Mouse (Mus musculus): ENCODE measurements at regions not wholly inside any gene's neighbourhood (a gene's known extent, or its start where the extent isn't known, plus 50 kb on each side); places are given as distances from the start of the nearest gene placed in this dataset.

DNA sequence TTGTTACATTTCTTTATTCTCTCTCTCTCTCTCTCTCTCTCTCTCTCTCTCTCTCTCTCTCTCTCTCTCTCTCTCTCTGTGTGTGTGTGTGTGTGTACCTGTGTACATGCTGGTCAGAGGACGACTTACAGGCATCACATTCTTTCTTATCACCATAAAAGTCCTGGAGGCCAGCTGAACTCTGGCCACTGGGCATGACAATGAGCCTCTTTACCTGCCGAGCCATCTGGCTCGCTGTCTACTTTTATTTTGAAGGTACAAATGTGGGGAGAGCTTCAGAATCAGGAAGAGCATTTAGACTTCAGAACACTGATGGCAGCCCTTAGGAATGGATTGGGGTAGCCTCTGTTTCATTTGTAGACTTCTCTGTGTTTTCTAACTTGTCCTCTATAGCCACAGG lies 171.0 kb downstream of the Zfp36l1 start:
- DNase-seq: no peak

DNA sequence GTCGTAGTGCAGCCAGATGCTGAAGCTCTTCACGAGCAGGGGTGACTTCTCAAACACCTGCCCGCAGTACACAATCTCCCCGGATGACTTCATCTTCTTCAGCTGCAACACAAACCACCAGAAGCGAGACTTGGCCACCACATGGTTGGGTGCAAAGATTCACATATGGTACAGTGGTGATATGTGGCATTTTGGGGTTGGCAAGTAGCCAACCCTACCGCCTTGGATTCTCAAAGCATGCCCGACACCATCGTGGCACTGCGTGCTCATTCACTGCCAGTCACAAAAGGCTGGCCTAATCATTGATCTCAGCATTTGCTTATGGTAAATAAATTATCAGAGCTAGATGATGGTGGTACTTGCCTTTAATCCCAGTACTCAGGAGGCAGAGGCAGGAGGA lies 173.4 kb downstream of the Zfp36l1 start:
- DNase-seq: no peak

DNA sequence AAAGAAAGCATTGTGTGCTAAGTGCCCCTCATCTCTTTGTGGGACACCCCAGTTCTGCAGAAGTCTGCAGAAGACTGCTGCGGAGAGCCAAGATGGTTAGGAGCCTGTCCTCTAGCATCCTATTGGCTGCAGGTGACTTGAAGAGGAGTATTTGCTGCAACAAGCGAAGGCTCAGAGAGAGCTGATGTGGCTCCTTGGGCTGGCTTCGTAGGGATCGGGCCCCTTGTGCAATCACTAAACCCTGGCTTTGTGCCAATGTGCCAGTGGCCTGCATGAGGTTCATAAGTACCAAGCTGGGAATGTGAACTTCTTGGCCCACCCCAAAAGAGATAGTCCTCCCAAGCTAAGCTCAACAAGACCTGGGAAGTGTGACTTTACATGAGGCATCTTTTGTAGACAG lies 174.9 kb downstream of the Zfp36l1 start:
- DNase-seq: no peak

DNA sequence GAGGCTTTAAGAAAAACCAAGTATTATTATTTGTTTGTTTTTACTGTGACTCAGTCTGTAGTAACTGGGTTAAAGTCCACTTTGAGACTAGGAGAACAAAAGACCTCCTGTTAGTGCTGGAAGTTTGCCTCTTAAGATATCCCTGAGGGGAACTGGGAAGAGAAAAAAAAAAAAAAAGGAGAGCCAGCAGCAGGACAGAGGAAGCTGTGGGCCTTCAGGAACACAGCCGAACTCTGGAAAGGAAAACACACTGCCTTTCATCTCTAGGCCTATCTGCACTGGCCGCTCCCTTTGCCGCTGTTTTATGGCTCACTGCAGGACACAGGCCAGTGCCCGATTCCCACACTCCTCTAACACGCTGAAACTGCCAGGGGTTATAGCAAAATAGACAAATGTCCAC lies 176.1 kb downstream of the Zfp36l1 start:
- no peak for DNase-seq

DNA sequence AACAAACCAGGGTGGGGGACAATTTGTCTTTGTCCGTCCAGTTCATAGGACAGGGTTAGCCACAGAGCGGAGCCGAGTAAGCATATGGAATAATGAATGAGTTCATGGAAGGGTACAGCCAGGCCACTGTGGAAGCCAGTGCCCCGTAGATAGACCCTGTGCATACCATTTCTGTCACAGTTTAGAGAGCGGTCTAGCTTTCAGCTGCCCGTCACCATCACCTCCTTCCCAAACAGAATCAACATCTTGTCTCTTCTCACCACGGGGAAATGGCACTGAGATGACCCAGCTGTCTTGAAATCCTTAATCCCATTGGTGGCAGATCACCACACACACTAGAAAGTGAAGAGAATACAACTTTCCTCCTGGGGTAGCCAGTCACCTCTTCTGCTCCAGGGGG lies 178.7 kb downstream of the Zfp36l1 start:
- DNase-seq: no peak

DNA sequence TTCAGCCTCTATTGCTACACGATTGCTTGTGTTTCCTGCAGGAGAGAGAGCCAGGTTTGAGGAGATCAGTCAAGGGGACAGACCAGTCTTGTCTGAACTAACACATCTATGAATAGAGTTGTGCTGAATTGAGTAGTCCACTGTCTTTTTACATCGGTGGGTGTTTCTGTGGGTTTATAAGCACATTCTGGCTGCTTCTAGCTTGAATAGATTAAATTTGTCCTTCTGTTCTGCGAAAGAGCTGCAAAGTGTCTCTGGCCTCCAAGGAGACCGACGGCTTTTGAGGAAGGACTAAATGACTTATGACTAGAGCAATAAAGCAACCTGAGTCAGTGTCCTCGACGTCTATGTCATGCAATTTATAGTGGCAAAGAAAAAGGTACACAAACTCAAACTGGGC lies 179.9 kb downstream of the Zfp36l1 start:
- DNase-seq: no peak

DNA sequence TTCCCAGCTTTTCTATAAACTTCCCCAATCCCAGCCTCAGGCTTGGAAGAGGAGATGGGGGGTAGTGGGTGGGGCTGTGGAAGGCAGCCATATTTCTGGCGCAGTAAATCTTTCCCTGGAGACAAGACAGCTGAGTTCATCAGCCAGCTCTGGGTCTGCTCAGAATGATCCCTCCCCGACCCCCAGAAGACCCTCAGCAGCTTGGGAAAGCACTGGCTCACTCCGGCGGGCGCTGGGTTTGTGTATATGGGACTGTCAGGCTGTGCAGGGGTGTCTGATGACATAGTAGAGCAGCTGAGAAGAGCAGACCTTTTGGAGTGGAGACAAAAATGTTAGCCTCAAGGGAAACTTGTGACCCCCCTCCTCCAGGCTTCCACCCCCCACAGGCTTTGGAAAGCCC lies 181.4 kb downstream of the Zfp36l1 start:
- DNase-seq: peak; percentile 51

DNA sequence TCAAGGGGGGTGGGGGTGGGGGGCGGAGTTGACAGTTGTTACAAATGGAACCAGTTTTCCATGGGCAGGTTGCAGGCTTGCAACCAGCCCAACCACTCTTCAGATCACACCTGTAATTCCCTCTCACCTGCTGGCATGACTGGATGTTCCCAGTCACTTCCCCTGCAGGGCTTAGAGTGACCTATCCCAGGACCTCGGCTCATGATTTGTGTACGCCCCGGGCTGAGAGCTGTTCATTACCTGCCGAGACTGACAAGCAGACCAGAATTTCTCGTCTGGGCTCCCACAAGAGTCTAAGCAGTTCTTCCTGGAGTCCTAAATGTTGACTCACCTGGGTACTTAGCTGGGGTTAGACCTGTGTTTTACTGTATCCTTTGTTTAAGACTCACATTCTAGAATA lies 183.0 kb downstream of the Zfp36l1 start:
- no peak for DNase-seq

DNA sequence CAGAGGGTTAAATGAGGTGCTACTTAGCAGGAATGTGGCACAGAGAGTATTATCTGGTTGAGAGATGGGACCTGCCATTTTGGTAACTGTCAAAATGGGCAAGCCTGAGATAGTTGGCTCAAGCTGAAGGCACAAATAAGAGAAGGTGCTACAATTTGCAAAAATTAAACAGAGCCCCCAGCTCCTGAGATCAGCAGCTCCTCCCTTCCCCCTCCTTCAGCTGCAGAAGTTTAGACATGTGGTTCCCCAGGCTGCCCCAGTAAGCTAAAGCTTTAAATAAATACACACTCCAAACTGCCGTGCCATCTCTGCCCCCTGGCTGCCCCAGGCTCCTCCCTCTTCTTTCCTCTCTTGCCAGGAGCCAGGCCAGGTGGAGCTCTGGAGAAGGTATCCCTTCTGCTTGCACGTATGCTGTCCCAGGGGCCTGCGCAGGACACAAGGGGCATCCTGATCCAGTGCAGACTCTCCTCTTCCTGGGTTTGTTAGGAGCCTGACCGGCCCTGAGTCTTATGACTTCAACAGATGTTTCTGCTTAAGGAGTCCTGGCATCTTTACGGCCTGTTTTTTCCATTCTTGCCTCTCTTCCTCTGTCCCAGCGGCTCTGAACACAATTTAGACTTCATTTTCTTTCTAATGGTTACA lies 184.0 kb downstream of the Zfp36l1 start:
- DNase-seq: no peak

DNA sequence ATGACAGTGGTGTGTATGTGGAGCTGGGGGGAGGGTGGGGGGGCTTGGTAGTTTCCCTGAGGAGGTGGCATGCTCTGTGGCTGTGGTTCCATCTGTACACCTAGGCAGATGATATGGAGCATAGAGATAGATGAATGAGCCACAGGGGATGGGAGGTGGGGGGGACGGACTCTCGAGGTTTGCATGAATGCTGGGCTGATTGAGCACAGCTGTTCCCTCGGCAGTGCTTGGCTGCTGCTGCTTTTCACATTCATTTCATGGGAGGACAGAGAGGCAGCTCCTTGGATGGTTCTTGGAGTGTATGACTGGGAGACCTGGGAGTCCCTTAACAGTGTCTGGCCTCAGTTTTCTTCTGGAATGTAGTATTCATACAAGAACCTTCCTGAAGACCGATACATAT lies 184.5 kb downstream of the Zfp36l1 start:
- DNase-seq: no peak

DNA sequence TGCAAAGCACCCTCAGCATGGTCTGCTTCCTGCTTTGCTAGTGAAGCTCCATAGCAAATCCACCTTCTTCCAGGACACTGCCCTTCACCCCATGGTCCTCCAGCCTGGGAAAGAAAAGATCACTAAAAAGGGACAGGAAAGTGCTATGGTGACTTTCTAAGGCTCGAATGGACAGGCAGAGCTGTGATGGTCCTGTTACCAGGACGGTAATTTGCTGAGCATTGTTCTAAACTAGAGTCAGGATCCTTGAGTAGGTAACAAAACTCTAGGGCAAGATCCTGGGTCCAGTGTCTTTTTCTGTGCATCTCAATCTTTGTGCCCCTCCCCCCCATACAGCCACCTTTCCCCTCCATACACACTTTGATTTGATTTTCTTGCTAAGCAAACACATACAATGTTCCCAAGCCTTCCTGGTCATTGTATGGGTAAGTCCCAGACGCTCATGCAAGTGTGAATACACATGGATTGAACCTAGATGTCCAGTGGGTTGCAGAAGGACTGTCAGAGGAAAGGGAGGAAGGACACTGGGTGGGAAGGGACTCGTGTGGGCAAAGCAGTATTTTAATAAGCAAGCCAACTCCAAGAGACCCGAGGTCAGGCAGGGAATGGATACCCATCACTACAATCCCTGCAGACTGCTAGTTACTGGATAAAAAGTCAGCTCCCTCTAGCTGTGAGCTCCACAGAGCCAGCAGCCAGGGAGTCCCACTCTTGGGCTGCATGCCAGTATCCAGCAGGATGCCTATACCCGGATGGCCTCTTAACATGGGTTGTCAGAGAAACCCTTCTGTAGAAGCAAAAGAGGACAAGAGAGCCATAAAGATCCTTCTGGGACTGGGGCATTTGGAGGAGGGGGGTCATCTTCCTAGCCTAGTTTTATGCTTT lies 186.9 kb downstream of the Zfp36l1 start:
- DNase-seq: peak; percentile 28

DNA sequence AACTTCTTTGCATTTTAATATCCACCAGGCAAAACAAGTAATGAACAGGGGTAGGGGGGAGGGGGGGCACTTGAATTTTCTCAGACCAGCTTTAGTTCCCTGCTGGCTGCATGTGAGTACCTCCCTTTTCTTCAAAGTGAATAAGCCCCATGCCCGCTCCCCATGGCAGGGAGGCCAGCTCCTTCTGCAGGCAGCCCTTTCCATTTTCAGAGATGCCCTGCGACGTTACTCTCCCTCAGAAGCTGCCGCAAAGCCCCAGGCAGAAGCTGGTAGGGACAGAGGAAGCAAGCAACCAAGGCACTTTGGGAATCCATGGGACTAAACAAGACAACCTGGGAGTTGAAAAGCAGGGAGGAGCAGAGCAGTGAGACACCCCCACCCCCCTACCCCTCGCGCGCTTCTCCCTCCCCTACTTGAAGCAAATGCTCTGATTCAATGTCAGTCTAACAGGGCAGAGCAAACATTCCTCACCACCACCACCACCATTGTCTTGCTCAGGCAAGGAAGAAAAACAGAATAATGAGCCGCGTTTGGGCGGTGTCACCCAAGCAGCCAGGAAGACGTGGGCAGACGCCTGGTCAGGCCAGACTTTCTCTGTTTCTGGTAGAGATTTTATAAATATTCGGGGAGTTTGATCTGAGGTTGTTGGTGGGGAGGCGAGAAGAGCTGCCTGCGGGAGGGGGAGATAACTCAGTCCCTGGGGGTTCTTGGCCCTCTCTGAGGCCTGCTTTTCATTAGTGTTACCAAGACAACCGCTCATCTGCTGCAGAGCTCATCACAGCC lies 187.7 kb downstream of the Zfp36l1 start:
- peak; percentile 30 for DNase-seq

DNA sequence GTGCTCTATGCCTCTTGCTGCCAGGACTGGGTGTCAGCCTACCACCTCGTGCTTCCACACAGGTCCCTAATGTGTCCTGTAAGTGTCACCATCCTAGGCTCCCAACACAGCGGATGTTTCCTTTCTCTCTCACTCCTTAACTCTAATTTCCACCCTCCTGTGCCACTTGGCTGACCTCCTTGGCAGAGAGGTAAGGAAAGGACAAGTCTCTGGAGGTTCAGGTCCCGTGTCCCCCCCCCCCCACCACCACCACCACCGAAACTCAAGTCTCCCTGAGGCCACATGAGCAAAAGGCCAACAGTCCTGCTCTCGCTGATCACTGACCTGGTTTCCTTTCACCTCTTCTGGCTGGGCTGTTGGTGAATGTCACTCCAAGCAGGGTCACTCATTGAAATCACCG lies 189.0 kb downstream of the Zfp36l1 start:
- no peak for DNase-seq

DNA sequence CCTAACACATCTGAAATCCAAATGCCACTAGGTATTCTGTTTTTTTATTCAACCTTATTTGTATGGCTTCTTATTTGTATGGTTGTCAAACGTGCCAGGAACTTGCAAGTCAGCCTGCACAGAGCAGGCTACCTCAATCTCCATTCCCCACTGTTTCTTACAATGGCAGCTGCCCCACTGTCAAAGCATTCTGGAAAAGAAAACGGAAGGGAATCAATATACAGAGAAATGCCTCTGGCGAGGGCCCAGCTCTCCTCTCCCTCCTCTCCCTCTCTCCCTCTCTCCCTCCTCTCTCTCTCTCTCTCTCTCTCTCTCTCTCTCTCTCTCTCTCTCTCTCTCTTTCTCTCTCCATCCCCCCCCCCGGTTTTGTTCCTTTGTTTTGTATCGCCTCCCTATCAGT lies 191.0 kb downstream of the Zfp36l1 start:
- no peak for DNase-seq

DNA sequence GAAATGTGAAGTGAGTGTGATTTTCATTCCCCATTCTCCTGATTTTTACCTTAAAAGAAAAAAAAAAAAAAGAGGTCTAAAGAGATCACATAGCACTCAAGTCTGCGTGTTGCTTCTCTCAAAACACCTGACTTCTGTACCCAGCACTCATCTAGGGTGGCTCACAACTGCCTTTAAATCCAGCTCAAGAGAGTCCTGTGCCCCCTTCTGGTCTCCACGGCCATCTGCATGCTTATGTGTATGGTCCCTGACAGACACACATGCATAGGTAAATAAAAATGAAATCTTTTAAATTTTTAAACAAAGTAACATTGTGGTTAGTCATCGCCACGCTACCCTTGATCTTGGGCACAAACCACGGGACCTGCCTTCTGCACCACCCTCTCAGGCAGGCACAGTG lies 193.8 kb downstream of the Zfp36l1 start:
- no peak for DNase-seq

DNA sequence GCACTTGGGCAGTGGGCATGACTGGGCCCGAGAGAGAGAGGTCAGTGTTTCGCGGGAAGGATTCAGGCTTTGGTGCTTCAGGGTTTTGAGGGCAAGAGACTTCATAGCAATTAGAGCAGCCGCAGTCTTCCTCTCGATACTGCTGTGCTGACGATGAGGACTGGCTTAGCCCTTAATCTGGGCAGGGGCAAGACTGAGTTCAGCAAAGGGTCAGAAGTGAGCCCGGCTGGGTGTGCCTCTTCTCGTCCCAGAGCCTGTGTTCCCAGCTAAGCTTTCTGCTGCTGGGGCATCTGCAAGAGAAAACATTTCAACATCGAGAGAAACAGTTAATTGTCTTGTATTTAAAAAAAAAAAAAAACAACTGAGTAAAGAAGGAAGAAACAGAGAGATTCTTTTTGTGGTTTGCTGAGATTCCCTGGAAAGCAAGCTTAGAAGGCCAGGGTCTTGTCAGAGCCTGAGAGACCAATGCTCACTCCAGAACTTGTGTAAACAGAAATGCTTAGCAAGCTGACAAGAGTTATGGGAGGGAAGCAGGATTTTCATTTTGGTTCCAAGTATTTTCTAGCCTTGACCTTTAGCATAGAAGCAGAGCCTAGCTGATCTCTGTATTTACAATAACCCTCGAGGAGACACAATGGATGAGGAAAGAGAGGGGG lies 195.1 kb downstream of the Zfp36l1 start:
- no peak for DNase-seq

DNA sequence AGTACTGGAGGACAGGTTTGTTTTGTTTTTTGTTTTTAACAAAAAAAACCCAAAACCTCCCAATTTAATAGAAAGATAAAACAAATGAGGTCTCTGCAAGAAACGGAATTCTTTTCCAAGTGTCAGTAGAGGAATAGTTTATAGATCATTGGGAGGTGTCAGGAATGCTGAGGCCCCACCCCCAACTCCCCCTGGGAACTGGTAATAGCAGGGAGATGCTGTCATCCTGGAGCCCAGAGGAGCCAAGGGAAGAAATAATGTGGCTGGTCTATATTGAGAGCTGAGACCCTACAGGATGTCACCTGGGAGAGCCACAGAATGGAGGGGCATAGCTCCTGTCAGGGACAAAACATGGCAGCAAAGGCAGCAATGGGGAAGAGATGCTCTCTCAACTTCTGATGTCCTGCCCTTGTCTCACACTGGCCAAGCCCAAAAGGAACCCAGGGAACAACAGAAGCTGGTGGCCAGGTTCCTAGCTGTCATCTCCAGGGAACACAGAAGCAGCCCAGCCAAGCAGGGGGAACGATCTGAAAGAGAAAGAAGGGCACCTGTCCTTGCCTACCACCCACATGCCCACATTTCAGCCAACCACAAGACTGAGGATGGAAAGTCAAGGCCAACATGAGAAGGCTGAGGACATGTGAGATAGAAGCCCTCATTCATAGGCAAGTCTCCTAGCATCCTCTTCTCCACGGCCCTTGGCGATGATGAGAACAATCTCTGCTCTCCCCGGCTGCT lies 195.7 kb downstream of the Zfp36l1 start:
- no peak for DNase-seq

DNA sequence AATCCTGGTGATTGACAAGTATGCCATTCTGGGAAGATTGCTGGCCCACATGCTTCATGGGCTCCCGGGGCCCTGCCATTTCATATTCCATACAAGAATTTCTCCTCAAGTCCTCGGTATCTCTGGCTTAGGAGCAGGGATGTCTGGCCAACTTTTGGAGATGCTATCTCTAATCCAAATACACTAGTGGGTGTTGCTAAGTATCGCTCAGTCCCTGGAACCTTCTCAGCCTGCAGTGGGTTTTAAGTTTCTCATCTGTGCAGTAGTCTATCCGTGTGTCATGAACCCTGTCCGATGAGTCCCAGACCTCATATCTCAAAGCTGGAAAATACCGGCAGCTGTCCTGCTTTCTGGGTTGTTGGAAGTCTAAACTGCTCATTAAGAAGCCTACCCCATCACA lies 198.9 kb downstream of the Zfp36l1 start:
- no peak for DNase-seq

DNA sequence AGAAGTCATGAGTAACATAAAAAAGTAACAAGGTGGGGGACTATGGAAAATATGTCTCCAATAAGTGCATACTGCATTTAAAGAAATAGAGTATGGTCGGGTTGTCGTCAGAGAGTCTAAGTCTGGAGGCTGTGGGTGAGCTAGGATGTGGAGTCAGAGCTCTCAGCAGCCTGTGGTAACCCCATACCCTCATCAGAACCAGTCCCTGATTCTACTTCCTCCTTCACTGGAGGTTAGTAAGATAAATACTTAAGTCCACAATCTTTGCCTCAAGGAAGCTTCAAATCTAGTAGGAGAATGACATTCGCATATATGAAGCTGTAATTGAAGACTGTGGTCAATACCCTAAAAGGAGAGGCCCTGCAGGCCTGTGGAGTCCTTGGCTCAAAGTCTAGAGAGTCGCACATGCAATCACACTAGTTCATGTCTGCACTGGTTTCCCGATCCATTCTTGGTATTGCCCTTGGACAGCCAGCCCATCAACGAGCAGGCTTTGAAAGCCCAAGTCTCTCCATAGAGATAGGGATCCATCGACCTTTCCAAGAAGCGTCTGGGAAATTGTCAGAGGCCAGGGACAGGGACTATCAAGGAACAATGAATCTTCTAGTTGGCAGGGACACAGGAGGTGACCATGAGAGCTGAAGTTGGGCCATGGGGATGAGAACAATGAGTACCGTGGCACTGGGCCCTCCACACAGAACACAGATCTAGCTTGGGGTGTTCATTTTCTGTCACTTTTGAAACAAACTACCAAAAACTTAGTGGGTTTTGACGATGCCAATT lies 200.3 kb downstream of the Zfp36l1 start:
- DNase-seq: no peak

DNA sequence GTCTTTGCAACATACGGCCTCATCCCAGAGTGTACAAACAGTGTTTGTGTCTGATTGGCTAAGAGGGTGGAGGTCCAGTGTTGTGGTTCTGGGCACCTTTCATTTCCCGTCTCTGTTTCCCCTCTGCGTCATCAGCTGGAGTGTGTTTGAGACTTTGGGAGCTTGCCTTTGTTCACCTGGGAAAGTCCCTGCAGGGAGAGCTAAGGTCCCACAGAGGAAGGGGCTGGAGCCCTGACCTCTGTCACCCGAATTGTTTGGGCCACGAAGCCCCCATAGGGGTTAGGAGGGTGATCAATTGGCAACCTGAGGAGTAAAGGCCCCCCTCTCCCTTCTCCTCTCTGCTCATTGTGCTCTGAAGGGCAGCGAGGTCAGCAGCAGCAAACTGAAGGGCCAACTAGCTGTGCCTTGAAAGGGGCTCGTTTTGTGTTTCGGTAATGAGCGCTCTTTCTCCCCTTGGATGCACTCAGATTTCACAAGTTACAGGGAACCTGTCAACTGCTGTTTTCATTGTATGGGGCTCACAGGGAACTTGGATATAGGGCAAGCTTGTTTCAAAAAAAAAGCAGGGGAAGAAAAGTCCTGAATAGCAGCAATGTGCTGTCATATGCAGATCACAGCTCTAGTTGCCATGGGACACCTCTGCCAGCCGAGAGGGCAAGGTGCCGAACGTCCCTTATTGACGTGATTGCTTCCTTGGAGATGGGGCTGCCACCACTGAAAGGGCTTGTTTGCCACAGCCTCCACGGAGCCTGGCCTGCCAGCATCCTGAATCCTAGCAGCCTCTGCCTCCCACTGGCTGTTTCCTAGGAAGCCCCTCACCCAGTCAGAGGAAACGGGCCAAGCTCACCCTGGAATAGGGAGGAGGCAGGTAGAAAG lies 201.7 kb downstream of the Zfp36l1 start:
- no peak for DNase-seq

DNA sequence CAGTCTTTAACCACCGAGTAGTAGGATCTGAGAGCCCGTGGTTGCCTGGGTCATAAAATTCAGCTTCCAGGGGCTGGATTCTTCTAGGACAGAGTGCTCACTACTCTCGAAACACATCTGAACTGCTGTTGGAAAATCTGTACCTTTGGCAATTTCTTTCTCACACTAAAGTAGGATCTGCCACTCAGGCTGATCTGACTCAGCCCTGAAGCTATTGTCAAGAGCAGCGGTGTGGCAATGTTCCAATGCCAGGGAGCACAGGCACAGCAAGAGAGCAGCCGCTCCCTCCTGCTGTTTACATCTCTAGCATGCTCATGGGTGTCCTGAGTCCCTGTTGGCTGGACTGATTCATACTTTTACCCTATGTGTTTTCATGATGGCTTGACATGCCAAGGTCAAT lies 205.2 kb downstream of the Zfp36l1 start:
- DNase-seq: no peak
